Mouse (Mus musculus) lung, embryonic 16.5 days (tissue): ENCODE measurements around the gene Ky. TPM values are rescaled to one million over a fixed set of nuclear protein-coding genes. Genes with fewer than 3 reads are reported as not detected.

ENCODE experiments used
- ATAC-seq: fragments of 200-750 bp; cut with Nextera tagmentation; 2 replicates; pipeline ENCODE4 v1.8.0; 2017; ENCODE audit warnings: low read depth, mild to moderate bottlenecking, moderate library complexity
- H3K27ac ChIP-seq: fragments of 300-500 bp; sonication (generic); 2 replicates; pipeline ENCODE4 v1.5.1; 2014; ENCODE audit warnings: mild to moderate bottlenecking, control low read depth, low read length
- H3K27me3 ChIP-seq: fragments of 300-500 bp; sonication (generic); 2 replicates; pipeline ENCODE4 v1.6.1; 2014; ENCODE audit warnings: low read depth, low read length, mixed read lengths; ENCODE audit not compliant: control insufficient read depth, insufficient read depth
- H3K36me3 ChIP-seq: fragments of 300-500 bp; sonication (generic); 2 replicates; pipeline ENCODE4 v1.6.1; 2014; ENCODE audit warnings: low read length; ENCODE audit not compliant: control insufficient read depth, insufficient read depth
- H3K4me1 ChIP-seq: fragments of 300-500 bp; sonication (generic); replicated peaks from 2 replicates; pipeline ENCODE4 v1.6.1; 2014; ENCODE audit warnings: low read length, mixed read lengths; ENCODE audit not compliant: control insufficient read depth, insufficient read depth
- H3K4me2 ChIP-seq: fragments of 300-500 bp; sonication (generic); 2 replicates; pipeline ENCODE4 v1.6.1; 2014; ENCODE audit warnings: low read depth, low read length, control low read depth
- H3K4me3 ChIP-seq: fragments of 300-500 bp; sonication (generic); 2 replicates; pipeline ENCODE4 v1.5.1; 2014; ENCODE audit warnings: mild to moderate bottlenecking, low read length, control low read depth
- H3K9ac ChIP-seq: fragments of 300-500 bp; sonication (generic); 2 replicates; pipeline ENCODE4 v1.6.1; 2014; ENCODE audit warnings: low read length, control low read depth
- H3K9me3 ChIP-seq: fragments of 300-500 bp; sonication (generic); 2 replicates; pipeline ENCODE4 v1.6.1; 2016; ENCODE audit warnings: low read length; ENCODE audit not compliant: control insufficient read depth
- WGBS: fragments of 180-500 bp; shearing (Covaris S2); extraction: QIAGEN DNeasy Blood & Tissue Kit; methylation state at CpG from one replicate; pipeline ENCODE4 v1.1.7; 2014; 5-methylcytosine and 5-hydroxymethylcytosine counted together
- polyA plus RNA-seq: library from polyadenylated mRNA; unstranded; fragments of >200 nt; fragmentation: Nextera tagmentation; extraction: Ambion mirVana; gene quantifications from 2 replicates; pipeline ENCODE4 v1.2.1, GENCODE M21; 2015

The Ky gene
- polyA plus RNA-seq, 1 experiment from 2014 or later, result 0.25 TPM

- Histone ChIP-seq H3K9me3 (no peaks in the 10 kb centered on the region), H3K27me3 (no peaks in the 10 kb centered on the region), H3K4me3 (no peak overlapping the region), H3K27ac (no peak overlapping the region), H3K4me1 (no peaks in the 10 kb centered on the region), H3K36me3 (no peaks in the 10 kb centered on the region), H3K4me2 (no peak overlapping the region), H3K9ac (no peak overlapping the region)
- WGBS, result 54% methylated on average over 4 of the region's 4 CpGs
- ATAC-seq, result no peak
These were observed 15.8 kb downstream of the Ky start for GRCm38 (mm10) chr9:102521396-102521795.

GRCm38 (mm10) chr9:102528106-102528505 lies 22.6 kb downstream of the Ky start:
- 85% methylated on average over 7 of the region's 7 CpGs for WGBS
- H3K4me3 ChIP-seq, result no peak overlapping the region
- ATAC-seq, result no peak
- H3K27ac ChIP-seq, result no peak overlapping the region
- no peak overlapping the region for H3K9ac ChIP-seq
- no peaks in the 10 kb centered on the region for H3K27me3 ChIP-seq
- H3K9me3 ChIP-seq, result no peaks in the 10 kb centered on the region
- no peaks in the 10 kb centered on the region for H3K4me1 ChIP-seq
- H3K36me3 ChIP-seq, result no peaks in the 10 kb centered on the region
- no peak overlapping the region for H3K4me2 ChIP-seq

GRCm38 (mm10) chr9:102528561-102528960 lies 23.0 kb downstream of the Ky start:
- ATAC-seq, result no peak
- WGBS, result 80% methylated on average over 7 of the region's 7 CpGs
- H3K27ac ChIP-seq, result no peak overlapping the region

GRCm38 (mm10) chr9:102529008-102529407 lies 23.5 kb downstream of the Ky start:
- Histone ChIP-seq H3K4me1 (no peaks in the 10 kb centered on the region), H3K9ac (no peak overlapping the region), H3K4me3 (no peak overlapping the region), H3K9me3 (no peaks in the 10 kb centered on the region), H3K27me3 (no peaks in the 10 kb centered on the region), H3K27ac (no peak overlapping the region), H3K4me2 (no peak overlapping the region), H3K36me3 (no peaks in the 10 kb centered on the region)
- 70% methylated on average over 3 of the region's 3 CpGs for WGBS
- ATAC-seq, result no peak

More at GRCm38 (mm10) chr9:102528561-102528960, 23.0 kb downstream of the Ky start:
- Histone ChIP-seq H3K4me1 (no peaks in the 10 kb centered on the region), H3K4me3 (no peak overlapping the region), H3K9me3 (no peaks in the 10 kb centered on the region), H3K27me3 (no peaks in the 10 kb centered on the region), H3K36me3 (no peaks in the 10 kb centered on the region), H3K4me2 (no peak overlapping the region), H3K9ac (no peak overlapping the region)

- no peak for ATAC-seq
- Histone ChIP-seq H3K36me3 (no peaks in the 10 kb centered on the region), H3K27ac (no peak overlapping the region), H3K9ac (no peak overlapping the region), H3K4me3 (no peak overlapping the region), H3K4me2 (no peak overlapping the region), H3K4me1 (no peaks in the 10 kb centered on the region), H3K9me3 (no peaks in the 10 kb centered on the region), H3K27me3 (no peaks in the 10 kb centered on the region)
- WGBS, result 77% methylated on average over 21 of the region's 21 CpGs
These were observed 25.7 kb downstream of the Ky start for GRCm38 (mm10) chr9:102531051-102531892.

GRCm38 (mm10) chr9:102536968-102537367 lies 31.4 kb downstream of the Ky start:
- Histone ChIP-seq H3K27me3 (peaks cover 2% of the 10 kb centered on the region; the same call in 1 of the 2 replicates), H3K27ac (no peak overlapping the region), H3K36me3 (no peaks in the 10 kb centered on the region), H3K9me3 (no peaks in the 10 kb centered on the region), H3K4me2 (no peak overlapping the region), H3K4me3 (no peak overlapping the region), H3K4me1 (no peaks in the 10 kb centered on the region), H3K9ac (no peak overlapping the region)
- ATAC-seq, result no peak
- 83% methylated on average over 4 of the region's 4 CpGs for WGBS

- Histone ChIP-seq H3K9me3 (no peaks in the 10 kb centered on the region), H3K4me1 (peaks cover 5% of the 10 kb centered on the region), H3K4me2 (no peak overlapping the region), H3K27ac (no peak overlapping the region), H3K36me3 (no peaks in the 10 kb centered on the region), H3K27me3 (peaks cover 2% of the 10 kb centered on the region; the same call in 1 of the 2 replicates), H3K9ac (no peak overlapping the region), H3K4me3 (no peak overlapping the region)
- no peak for ATAC-seq
- 50% methylated on average over 7 of the region's 7 CpGs for WGBS
These were observed 34.1 kb downstream of the Ky start for GRCm38 (mm10) chr9:102539699-102540098.

GRCm38 (mm10) chr9:102541666-102542065 lies 36.1 kb downstream of the Ky start:
- Histone ChIP-seq H3K4me3 (no peak overlapping the region), H3K4me2 (no peak overlapping the region), H3K36me3 (no peaks in the 10 kb centered on the region), H3K27me3 (peaks cover 6% of the 10 kb centered on the region; the same call in 1 of the 2 replicates), H3K4me1 (peaks cover 12% of the 10 kb centered on the region), H3K27ac (no peak overlapping the region), H3K9ac (no peak overlapping the region), H3K9me3 (no peaks in the 10 kb centered on the region)
- no peak for ATAC-seq
- 81% methylated on average over 10 of the region's 10 CpGs for WGBS

- WGBS, result 68% methylated on average over 8 of the region's 8 CpGs
- peaks cover 6% of the 10 kb centered on the region; the same call in 1 of the 2 replicates for H3K27me3 ChIP-seq
These were observed 37.0 kb downstream of the Ky start for GRCm38 (mm10) chr9:102542540-102542939.

More at GRCm38 (mm10) chr9:102542540-102542939, 37.0 kb downstream of the Ky start:
- Histone ChIP-seq H3K4me2 (no peak overlapping the region), H3K9me3 (no peaks in the 10 kb centered on the region), H3K36me3 (no peaks in the 10 kb centered on the region), H3K9ac (no peak overlapping the region), H3K4me3 (no peak overlapping the region), H3K27ac (no peak overlapping the region), H3K4me1 (peaks cover 12% of the 10 kb centered on the region)
- ATAC-seq, result no peak
